Mouse (Mus musculus) spleen, adult 2 months (tissue): Measurements from ENCODE around the gene Slc26a9. TPM values are rescaled to one million over a fixed set of nuclear protein-coding genes. Genes with fewer than 3 reads are reported as not detected.

Source experiments
- DNase-seq, 2 experiments: peaks; one replicate each; pipeline versions ENCODE4 v3.0.0 to v3.0.0-alpha.2; 2012 to 2021; ENCODE audit warnings: low spot score in 2 of 2, low read depth in 1 of 2
- H3K27ac ChIP-seq: fragments of 200-500 bp; 2 replicates; pipeline ENCODE4 v1.5.1; 2012; ENCODE audit warnings: low read length, inconsistent platforms; ENCODE audit not compliant: insufficient read depth
- H3K27me3 ChIP-seq: fragments of 200-500 bp; 2 replicates; pipeline ENCODE4 v1.6.1; 2012; ENCODE audit warnings: mild to moderate bottlenecking, moderate library complexity, low read length, inconsistent platforms; ENCODE audit not compliant: control insufficient read depth, insufficient read depth
- H3K36me3 ChIP-seq: fragments of 200-500 bp; 2 replicates; pipeline ENCODE4 v1.6.1; 2012; ENCODE audit warnings: mild to moderate bottlenecking, low read length, inconsistent platforms; ENCODE audit not compliant: control insufficient read depth, insufficient read depth
- H3K4me1 ChIP-seq: fragments of 200-500 bp; 2 replicates; pipeline ENCODE4 v1.6.1; 2011; ENCODE audit warnings: inconsistent platforms; ENCODE audit not compliant: control insufficient read depth, insufficient read depth, insufficient read length
- H3K4me3 ChIP-seq: fragments of 200-500 bp; 2 replicates; pipeline ENCODE4 v1.5.1; 2011; ENCODE audit warnings: mild to moderate bottlenecking, inconsistent platforms; ENCODE audit not compliant: insufficient read depth, insufficient read length; ENCODE audit errors: extremely low read depth
- CTCF ChIP-seq: fragments of 200-500 bp; IDR thresholded peaks from 2 replicates; pipeline ENCODE4 v1.5.1; 2011; ENCODE audit warnings: mild to moderate bottlenecking, inconsistent platforms; ENCODE audit not compliant: insufficient read depth, insufficient read length, insufficient replicate concordance; ENCODE audit errors: extremely low read depth
- POLR2A ChIP-seq: fragments of 200-500 bp; IDR thresholded peaks from 2 replicates; pipeline ENCODE4 v1.6.1; 2011; ENCODE audit warnings: low read depth, low read length, inconsistent platforms
- WGBS: fragments of 180-500 bp; shearing (Covaris S2); methylation state at CpG from one replicate; pipeline ENCODE4 v1.1.7; 2018; 5-methylcytosine and 5-hydroxymethylcytosine counted together
- polyA plus RNA-seq: library from polyadenylated mRNA; depleted of rRNA; stranded (reverse); fragments of >200 nt; gene quantifications from 2 replicates; pipeline ENCODE4 v1.2.3, GENCODE M21; 2012

Gene Slc26a9
- polyA plus RNA-seq, 1 experiment: 0.14 TPM

- no peak for DNase-seq
- Histone ChIP-seq H3K4me1 (no peaks in the 10 kb centered on the region), H3K36me3 (no peaks in the 10 kb centered on the region), H3K4me3 (no peak overlapping the region), H3K27me3 (no peaks in the 10 kb centered on the region), H3K27ac (no peak overlapping the region)
- TF ChIP-seq POLR2A (no peak), CTCF (no peak)
- 84% methylated on average over 16 of the region's 16 CpGs for WGBS
Measured at GRCm38 (mm10) chr1:131718952-131719694, 24.7 kb upstream of the Slc26a9 start.

- no peaks in the 10 kb centered on the region for H3K4me1 ChIP-seq
- no peak for DNase-seq
- WGBS: 75% methylated on average over 3 of the region's 3 CpGs
- H3K27ac ChIP-seq: no peak overlapping the region
- no peak for TF ChIP-seq POLR2A
- TF ChIP-seq CTCF: no peak
- H3K4me3 ChIP-seq: no peak overlapping the region
- H3K27me3 ChIP-seq: no peaks in the 10 kb centered on the region
- H3K36me3 ChIP-seq: no peaks in the 10 kb centered on the region
Measured at GRCm38 (mm10) chr1:131721989-131722388, 21.8 kb upstream of the Slc26a9 start.

- no peak overlapping the region for H3K4me3 ChIP-seq
- TF ChIP-seq POLR2A (no peak), CTCF (no peak)
- no peaks in the 10 kb centered on the region for H3K4me1 ChIP-seq
- no peak for DNase-seq
- no peaks in the 10 kb centered on the region for H3K36me3 ChIP-seq
- H3K27ac ChIP-seq: no peak overlapping the region
- no peaks in the 10 kb centered on the region for H3K27me3 ChIP-seq
- 53% methylated on average over 4 of the region's 4 CpGs for WGBS
Measured at GRCm38 (mm10) chr1:131723549-131723948, 20.3 kb upstream of the Slc26a9 start.

- no peak overlapping the region for H3K27ac ChIP-seq
- H3K4me1 ChIP-seq: no peaks in the 10 kb centered on the region
- DNase-seq: no peak
- no peak for TF ChIP-seq CTCF
- TF ChIP-seq POLR2A: no peak
- no peaks in the 10 kb centered on the region for H3K27me3 ChIP-seq
- no peaks in the 10 kb centered on the region for H3K36me3 ChIP-seq
- WGBS: 64% methylated on average over 6 of the region's 6 CpGs
- no peak overlapping the region for H3K4me3 ChIP-seq
Measured at GRCm38 (mm10) chr1:131726586-131726985, 17.2 kb upstream of the Slc26a9 start.

- no peaks in the 10 kb centered on the region for H3K36me3 ChIP-seq
- H3K27ac ChIP-seq: no peak overlapping the region
- DNase-seq: no peak
- no peak for TF ChIP-seq POLR2A
- TF ChIP-seq CTCF: no peak
- WGBS: 88% methylated on average over 12 of the region's 12 CpGs
- H3K27me3 ChIP-seq: no peaks in the 10 kb centered on the region
- H3K4me1 ChIP-seq: no peaks in the 10 kb centered on the region
- H3K4me3 ChIP-seq: no peak overlapping the region
Measured at GRCm38 (mm10) chr1:131730639-131731437, 13.0 kb upstream of the Slc26a9 start.

GRCm38 (mm10) chr1:131733474-131734180 is 10.2 kb upstream of the Slc26a9 start:
- H3K36me3 ChIP-seq: no peaks in the 10 kb centered on the region
- no peak for DNase-seq
- H3K27me3 ChIP-seq: no peaks in the 10 kb centered on the region
- no peak for TF ChIP-seq CTCF
- no peak for TF ChIP-seq POLR2A
- H3K27ac ChIP-seq: no peak overlapping the region
- no peak overlapping the region for H3K4me3 ChIP-seq
- 60% methylated on average over 13 of the region's 13 CpGs for WGBS
- H3K4me1 ChIP-seq: no peaks in the 10 kb centered on the region
